Mouse (Mus musculus) MEL-GATA-1-ER (cell line): Measurements from ENCODE around the gene Zbtb16.
A peak's percentile ranks its signal among the peaks of the same experiment; 100 is the strongest.

Source experiments
- DNase-seq: peaks from one replicate; pipeline ENCODE4 v3.0.0-alpha.2; 2012; ENCODE audit warnings: low read depth; ENCODE audit errors: extremely low read depth

Gene Zbtb16

GRCm38 (mm10) chr9:48745347-48746119, 90.5 kb downstream of the Zbtb16 start:
- no peak for DNase-seq

GRCm38 (mm10) chr9:48744916-48745315, 91.1 kb downstream of the Zbtb16 start:
- no peak for DNase-seq

GRCm38 (mm10) chr9:48744451-48744850, 91.6 kb downstream of the Zbtb16 start:
- no peak for DNase-seq

- no peak for DNase-seq
These were observed 92.4 kb downstream of the Zbtb16 start for GRCm38 (mm10) chr9:48743338-48744285.

- DNase-seq = no peak
These were observed 93.9 kb downstream of the Zbtb16 start for GRCm38 (mm10) chr9:48742150-48742549.

- no peak for DNase-seq
These were observed 94.5 kb downstream of the Zbtb16 start for GRCm38 (mm10) chr9:48741433-48742077.

GRCm38 (mm10) chr9:48740732-48741255, 95.2 kb downstream of the Zbtb16 start:
- DNase-seq = no peak

GRCm38 (mm10) chr9:48740098-48740505, 95.9 kb downstream of the Zbtb16 start:
- DNase-seq = peak; percentile 70

GRCm38 (mm10) chr9:48738795-48739476, 97.1 kb downstream of the Zbtb16 start:
- no peak for DNase-seq

- no peak for DNase-seq
These were observed 98.1 kb downstream of the Zbtb16 start for GRCm38 (mm10) chr9:48737911-48738310.

GRCm38 (mm10) chr9:48737210-48737850, 98.7 kb downstream of the Zbtb16 start:
- no peak for DNase-seq

GRCm38 (mm10) chr9:48736361-48737209, 99.4 kb downstream of the Zbtb16 start:
- no peak for DNase-seq

- no peak for DNase-seq
These were observed 100.3 kb downstream of the Zbtb16 start for GRCm38 (mm10) chr9:48735466-48736312.

GRCm38 (mm10) chr9:48734725-48735465, 101.1 kb downstream of the Zbtb16 start:
- DNase-seq = no peak

GRCm38 (mm10) chr9:48733817-48734544, 102.0 kb downstream of the Zbtb16 start:
- no peak for DNase-seq

GRCm38 (mm10) chr9:48733083-48733482, 102.9 kb downstream of the Zbtb16 start:
- DNase-seq = no peak
